Mouse (Mus musculus) cortical plate, adult 2 months (tissue): ENCODE data around the gene Zbtb16.

Source experiments
- CTCF ChIP-seq: fragments of 200-500 bp; IDR thresholded peaks from 2 replicates; pipeline ENCODE4 v1.5.1; 2011; ENCODE audit warnings: mild to moderate bottlenecking, control low read depth, low read length; ENCODE audit not compliant: insufficient read depth; ENCODE audit errors: extremely low read depth
- POLR2A ChIP-seq: fragments of 200-500 bp; IDR thresholded peaks from 2 replicates; pipeline ENCODE4 v1.6.1; 2011; ENCODE audit warnings: mild to moderate bottlenecking, low read length, control low read depth; ENCODE audit not compliant: insufficient read depth; ENCODE audit errors: extremely low read depth

- TF ChIP-seq CTCF: no peak
- no peak for TF ChIP-seq POLR2A
These were observed 11.4 kb downstream of the Zbtb16 start for GRCm38 (mm10) chr9:48824533-48825130.
